Mouse (Mus musculus) liver, embryonic 14.5 days (tissue): Measurements from ENCODE around the gene Olfr1107. TPM values are rescaled to one million over a fixed set of nuclear protein-coding genes. Genes with fewer than 3 reads are reported as not detected.

Experiments used
- ATAC-seq: fragments of 200-750 bp; cut with Nextera tagmentation; 2 replicates; pipeline ENCODE4 v1.8.0; 2017; ENCODE audit warnings: moderate number of reproducible peaks, mild to moderate bottlenecking, moderate library complexity; ENCODE audit not compliant: insufficient read depth
- DNase-seq, 3 experiments: peaks; one replicate each; pipeline ENCODE4 v3.0.0-alpha.2; 2012 to 2013; ENCODE audit warnings: low read depth in 3 of 3, low spot score in 3 of 3
- H3K27ac ChIP-seq: fragments of 300-500 bp; sonication (generic); 2 replicates; pipeline ENCODE4 v1.5.1; 2014; ENCODE audit warnings: moderate library complexity, mild to moderate bottlenecking, control low read depth, inconsistent platforms
- H3K27me3 ChIP-seq: fragments of 300-500 bp; sonication (generic); 2 replicates; pipeline ENCODE4 v1.6.1; 2014; ENCODE audit warnings: mild to moderate bottlenecking, low read length, moderate library complexity; ENCODE audit not compliant: control insufficient read depth, insufficient read depth
- H3K36me3 ChIP-seq: fragments of 300-500 bp; sonication (generic); replicated peaks from 2 replicates; pipeline ENCODE4 v1.6.1; 2014; ENCODE audit warnings: low read depth; ENCODE audit not compliant: control insufficient read depth, insufficient read depth
- H3K4me1 ChIP-seq, 2 experiments: fragments of 200-500 bp in 1 of 2; fragments of 300-500 bp in 1 of 2; sonication (generic) in 1 of 2; replicated peaks; 2 replicates each; pipeline ENCODE4 v1.6.1; 2012 to 2014; ENCODE audit warnings: antibody characterized with exemption in 1 of 2, inconsistent platforms in 1 of 2, low read length in 1 of 2; ENCODE audit not compliant: control insufficient read depth in 2 of 2, insufficient read depth in 2 of 2
- H3K4me2 ChIP-seq: fragments of 300-500 bp; sonication (generic); 2 replicates; pipeline ENCODE4 v1.6.1; 2014; ENCODE audit warnings: low read depth, mild to moderate bottlenecking, control low read depth, moderate library complexity
- H3K4me3 ChIP-seq, 2 experiments: fragments of 200-500 bp in 1 of 2; fragments of 300-500 bp in 1 of 2; sonication (generic) in 1 of 2; 2 replicates each; pipeline ENCODE4 v1.5.1; 2012 to 2014; ENCODE audit warnings: low read depth in 2 of 2, low read length in 2 of 2, mild to moderate bottlenecking in 2 of 2, control low read depth in 1 of 2, inconsistent platforms in 1 of 2, moderate library complexity in 1 of 2; ENCODE audit not compliant: insufficient read depth in 1 of 2
- H3K9ac ChIP-seq: fragments of 300-500 bp; sonication (generic); replicated peaks from 2 replicates; pipeline ENCODE4 v1.6.1; 2014; ENCODE audit warnings: mild to moderate bottlenecking, control low read depth, moderate library complexity
- H3K9me3 ChIP-seq: fragments of 300-500 bp; sonication (generic); 2 replicates; pipeline ENCODE4 v1.6.1; 2016; ENCODE audit warnings: low read length, mixed read lengths; ENCODE audit not compliant: control insufficient read depth
- CTCF ChIP-seq: IDR thresholded peaks from 2 replicates; pipeline ENCODE4 v1.5.1; 2016; ENCODE audit warnings: antibody characterized with exemption, low read depth, control low read depth
- EP300 ChIP-seq: IDR thresholded peaks from 2 replicates; pipeline ENCODE4 v1.6.1; 2016; ENCODE audit warnings: antibody characterized with exemption, low read depth
- WGBS: fragments of 180-500 bp; shearing (Covaris S2); extraction: QIAGEN DNeasy Blood & Tissue Kit; methylation state at CpG from one replicate; pipeline ENCODE4 v1.1.7; 2014; ENCODE audit not compliant: insufficient replicate concordance; 5-methylcytosine and 5-hydroxymethylcytosine counted together
- polyA plus RNA-seq, 2 experiments: library from polyadenylated mRNA; depleted of rRNA in 1 of 2; stranded (reverse) in 1 of 2; unstranded in 1 of 2; fragments of >200 nt; fragmentation: Nextera tagmentation in 1 of 2; extraction: Ambion mirVana in 1 of 2; gene quantifications; 2 replicates each; pipeline versions ENCODE4 v1.2.1 to v1.2.3; 2012 to 2014

Olfr1107 gene
- polyA plus RNA-seq, 2 experiments: not detected

DNA sequence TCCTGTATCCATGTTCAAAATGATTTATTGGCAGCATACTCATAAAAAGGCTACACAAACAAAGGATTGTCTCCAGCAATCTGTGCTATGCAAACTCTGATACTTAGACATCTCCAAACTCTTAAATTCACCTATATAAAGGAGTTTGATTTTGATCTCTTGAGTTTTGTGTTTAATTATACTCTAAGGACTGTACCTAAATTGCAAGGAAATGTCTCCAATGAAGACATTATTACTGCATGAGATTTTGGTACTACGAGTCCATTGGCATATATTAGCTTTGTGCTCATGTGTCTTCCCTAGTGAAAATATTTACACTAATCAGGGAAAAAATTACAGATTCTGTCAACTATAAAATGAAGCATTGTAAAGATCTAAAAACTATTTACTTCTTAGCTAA lies 48.6 kb downstream of the Olfr1107 start, which contains the start of gene Olfr1104:
Olfr1104 (minus strand) TSS at position 101 of the 400 bp plus-strand sequence.
- no peaks in the 10 kb centered on the region for H3K36me3 ChIP-seq
- WGBS: 44% methylated on average over 1 of the region's 1 CpGs
- H3K9ac ChIP-seq: no peak within 1 kb of the TSS
- H3K4me1 ChIP-seq: no peaks in the 10 kb centered on the region
- no peak within 1 kb of the TSS for H3K4me3 ChIP-seq
- TF ChIP-seq CTCF (no peak), EP300 (no peak)
- H3K27ac ChIP-seq: no peak within 1 kb of the TSS
- no peak within 1 kb of the TSS for H3K4me2 ChIP-seq
- no peaks in the 10 kb centered on the region for H3K27me3 ChIP-seq
- H3K9me3 ChIP-seq: no peaks in the 10 kb centered on the region
- no peak for ATAC-seq
- no peak for DNase-seq

Other genes starting within 250 kb of the Olfr1107 start
- not detected in 2 replicates for gene Olfr1095, start 224.1 kb downstream of the Olfr1107 start, polyA plus RNA-seq (2012; rRNA removed)
- not detected in 2 replicates for gene Olfr1095, start 224.1 kb downstream of the Olfr1107 start, polyA plus RNA-seq (2014; fragmentation: Nextera tagmentation; extraction: Ambion mirVana)
- gene Gm13723, start 201.0 kb downstream of the Olfr1107 start, polyA plus RNA-seq (2012; rRNA removed): not detected in 2 replicates
- gene Gm13723, start 201.0 kb downstream of the Olfr1107 start, polyA plus RNA-seq (2014; fragmentation: Nextera tagmentation; extraction: Ambion mirVana): not detected in 2 replicates
- not detected in 2 replicates for gene Olfr1097, start 183.6 kb downstream of the Olfr1107 start, polyA plus RNA-seq (2012; rRNA removed)
- gene Olfr1097, start 183.6 kb downstream of the Olfr1107 start, polyA plus RNA-seq (2014; fragmentation: Nextera tagmentation; extraction: Ambion mirVana): not detected in 2 replicates
- gene Olfr1098, start 151.3 kb downstream of the Olfr1107 start, polyA plus RNA-seq (2012; rRNA removed): not detected in 2 replicates
- gene Olfr1098, start 151.3 kb downstream of the Olfr1107 start, polyA plus RNA-seq (2014; fragmentation: Nextera tagmentation; extraction: Ambion mirVana): not detected in 2 replicates
- not detected in 2 replicates for gene Olfr1099, start 115.1 kb downstream of the Olfr1107 start, polyA plus RNA-seq (2012; rRNA removed)
- not detected in 2 replicates for gene Olfr1099, start 115.1 kb downstream of the Olfr1107 start, polyA plus RNA-seq (2014; fragmentation: Nextera tagmentation; extraction: Ambion mirVana)
- not detected in 2 replicates for gene Olfr1100, start 95.9 kb downstream of the Olfr1107 start, polyA plus RNA-seq (2012; rRNA removed)
- gene Olfr1100, start 95.9 kb downstream of the Olfr1107 start, polyA plus RNA-seq (2014; fragmentation: Nextera tagmentation; extraction: Ambion mirVana): not detected in 2 replicates
- gene Olfr1101, start 84.6 kb downstream of the Olfr1107 start, polyA plus RNA-seq (2012; rRNA removed): not detected in 2 replicates
- not detected in 2 replicates for gene Olfr1101, start 84.6 kb downstream of the Olfr1107 start, polyA plus RNA-seq (2014; fragmentation: Nextera tagmentation; extraction: Ambion mirVana)
- not detected in 2 replicates for gene Olfr1102, start 77.4 kb downstream of the Olfr1107 start, polyA plus RNA-seq (2012; rRNA removed)
- not detected in 2 replicates for gene Olfr1102, start 77.4 kb downstream of the Olfr1107 start, polyA plus RNA-seq (2014; fragmentation: Nextera tagmentation; extraction: Ambion mirVana)
- not detected in 2 replicates for gene Olfr1104, start 48.7 kb downstream of the Olfr1107 start, polyA plus RNA-seq (2012; rRNA removed)
- not detected in 2 replicates for gene Olfr1104, start 48.7 kb downstream of the Olfr1107 start, polyA plus RNA-seq (2014; fragmentation: Nextera tagmentation; extraction: Ambion mirVana)
- gene Olfr1105, start 39.3 kb downstream of the Olfr1107 start, polyA plus RNA-seq (2012; rRNA removed): not detected in 2 replicates
- gene Olfr1105, start 39.3 kb downstream of the Olfr1107 start, polyA plus RNA-seq (2014; fragmentation: Nextera tagmentation; extraction: Ambion mirVana): not detected in 2 replicates
- not detected in 2 replicates for gene Olfr1106, start 23.5 kb downstream of the Olfr1107 start, polyA plus RNA-seq (2012; rRNA removed)
- gene Olfr1106, start 23.5 kb downstream of the Olfr1107 start, polyA plus RNA-seq (2014; fragmentation: Nextera tagmentation; extraction: Ambion mirVana): not detected in 2 replicates
- not detected in 2 replicates for gene Olfr1109, start 20.2 kb upstream of the Olfr1107 start, polyA plus RNA-seq (2012; rRNA removed)
- not detected in 2 replicates for gene Olfr1109, start 20.2 kb upstream of the Olfr1107 start, polyA plus RNA-seq (2014; fragmentation: Nextera tagmentation; extraction: Ambion mirVana)
- gene Olfr259, start 38.8 kb upstream of the Olfr1107 start, polyA plus RNA-seq (2012; rRNA removed): not detected in 2 replicates
- gene Olfr259, start 38.8 kb upstream of the Olfr1107 start, polyA plus RNA-seq (2014; fragmentation: Nextera tagmentation; extraction: Ambion mirVana): not detected in 2 replicates
- gene Olfr1110, start 64.5 kb upstream of the Olfr1107 start, polyA plus RNA-seq (2012; rRNA removed): not detected in 2 replicates
- gene Olfr1110, start 64.5 kb upstream of the Olfr1107 start, polyA plus RNA-seq (2014; fragmentation: Nextera tagmentation; extraction: Ambion mirVana): not detected in 2 replicates
- gene Olfr1111, start 76.8 kb upstream of the Olfr1107 start, polyA plus RNA-seq (2012; rRNA removed): not detected in 2 replicates
- gene Olfr1111, start 76.8 kb upstream of the Olfr1107 start, polyA plus RNA-seq (2014; fragmentation: Nextera tagmentation; extraction: Ambion mirVana): not detected in 2 replicates
- not detected in 2 replicates for gene Olfr1112, start 112.0 kb upstream of the Olfr1107 start, polyA plus RNA-seq (2012; rRNA removed)
- gene Olfr1112, start 112.0 kb upstream of the Olfr1107 start, polyA plus RNA-seq (2014; fragmentation: Nextera tagmentation; extraction: Ambion mirVana): not detected in 2 replicates
- gene Olfr1113, start 133.2 kb upstream of the Olfr1107 start, polyA plus RNA-seq (2012; rRNA removed): not detected in 2 replicates
- not detected in 2 replicates for gene Olfr1113, start 133.2 kb upstream of the Olfr1107 start, polyA plus RNA-seq (2014; fragmentation: Nextera tagmentation; extraction: Ambion mirVana)
- not detected in 2 replicates for gene Olfr1115, start 172.2 kb upstream of the Olfr1107 start, polyA plus RNA-seq (2012; rRNA removed)
- gene Olfr1115, start 172.2 kb upstream of the Olfr1107 start, polyA plus RNA-seq (2014; fragmentation: Nextera tagmentation; extraction: Ambion mirVana): not detected in 2 replicates
- gene Olfr1116, start 191.7 kb upstream of the Olfr1107 start, polyA plus RNA-seq (2012; rRNA removed): not detected in 2 replicates
- gene Olfr1116, start 191.7 kb upstream of the Olfr1107 start, polyA plus RNA-seq (2014; fragmentation: Nextera tagmentation; extraction: Ambion mirVana): not detected in 2 replicates
- not detected in 2 replicates for gene Olfr1118, start 231.8 kb upstream of the Olfr1107 start, polyA plus RNA-seq (2012; rRNA removed)
- not detected in 2 replicates for gene Olfr1118, start 231.8 kb upstream of the Olfr1107 start, polyA plus RNA-seq (2014; fragmentation: Nextera tagmentation; extraction: Ambion mirVana)